Mouse (Mus musculus): ENCODE data around the gene Ankrd45.

DNA sequence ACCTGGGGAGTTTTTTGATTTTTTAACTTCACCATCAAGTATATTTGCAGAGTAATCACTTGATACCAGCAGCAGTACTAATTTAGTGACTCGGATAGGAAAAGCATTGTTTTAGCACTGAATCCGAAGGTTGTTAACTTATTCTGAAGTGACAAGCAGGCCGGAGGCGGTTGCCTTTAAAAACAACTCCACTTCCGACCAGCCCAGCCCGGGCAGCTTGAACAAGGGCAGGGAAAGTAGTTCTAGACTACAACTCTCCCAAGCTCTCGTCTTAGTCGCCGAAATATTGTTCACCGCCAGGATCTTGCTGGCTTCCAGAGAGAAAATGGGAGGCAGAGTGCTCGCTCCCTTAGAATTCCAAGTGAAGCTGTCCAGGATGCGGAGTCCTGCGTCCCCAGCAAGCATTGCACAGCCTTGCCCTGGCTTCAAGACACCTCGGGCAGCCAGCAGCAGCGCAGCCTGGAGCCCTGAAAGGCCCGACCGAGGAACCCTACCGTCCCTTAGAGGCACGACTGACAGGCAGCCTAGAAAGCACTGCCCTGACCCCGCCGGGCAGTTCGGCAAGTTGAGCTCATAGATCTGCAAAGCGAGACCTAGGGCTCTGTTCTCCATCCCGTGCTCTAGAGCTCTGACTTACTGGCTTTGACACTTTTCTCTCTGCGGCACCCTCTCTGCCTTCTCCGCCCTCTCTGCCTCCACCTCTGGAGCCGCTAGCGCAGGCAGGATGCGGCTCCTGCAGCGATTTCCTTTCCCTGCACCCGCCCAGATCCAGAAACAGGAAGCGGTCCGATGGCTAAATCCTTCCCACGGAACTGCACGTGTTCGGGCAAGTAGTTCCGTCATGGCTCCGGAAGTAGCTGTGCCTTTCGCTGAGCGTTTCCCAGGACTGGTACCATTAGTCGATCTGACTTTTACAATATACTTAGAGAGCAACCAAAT, 11.5 kb upstream of the Ankrd45 start, which contains the start of gene Klhl20:
- TF ChIP-seq POLR2A (IDR thresholded peaks at IDR 0.05; ENCODE audit: insufficient read depth, low read depth, low read length) (peak; percentile 80), CTCF (IDR thresholded peaks at IDR 0.05; ENCODE audit: insufficient read depth, low read depth, low read length) (no peak)

Data from olfactory bulb, adult 2 months (tissue).